Mouse (Mus musculus) layer of hippocampus, adult 6 months (tissue): ENCODE data around the gene Smc4. TPM values are rescaled to one million over a fixed set of nuclear protein-coding genes. Genes with fewer than 3 reads are reported as not detected.

Source experiments
- long read RNA-seq, 2 experiments: library from polyadenylated mRNA; unstranded; transcript quantifications; one replicate each; pipeline ENCODE4 v2.0.0; 2019 to 2020
- microRNA-seq: library from miRNA; unstranded; fragments of <30 nt; microRNA quantifications from one replicate; pipeline ENCODE4 v1.2.0, GENCODE M21; 2020
- polyA plus RNA-seq: library from polyadenylated mRNA; unstranded; fragments of <200 nt; fragmentation: Nextera tagmentation; gene quantifications from 2 replicates; pipeline ENCODE4 v1.2.3, GENCODE M21; 2021

Smc4 gene
- 5.8 and 7.2 TPM in 2 replicates for polyA plus RNA-seq
- long read RNA-seq, experiment 1, partial matches to known transcripts: 16 of 16 reads
- long read RNA-seq, experiment 1, other reads (novel, unspliced or antisense): 0 of 16 reads
- long read RNA-seq, experiment 2, full-length matches to known transcripts: 3 of 22 reads
- long read RNA-seq, experiment 2, partial matches to known transcripts: 19 of 22 reads
- long read RNA-seq, experiment 2, other reads (novel, unspliced or antisense): 0 of 22 reads

GRCm38 (mm10) chr3:69004437-69005337, at the start of gene Smc4, which contains the start of gene Ift80:
Gene Smc4, plus strand, starts transcription at chr3:69004738.
Gene Ift80, minus strand, starts transcription at chr3:69004570.

GRCm38 (mm10) chr3:69044645-69045399, 40.3 kb downstream of the Smc4 start, which contains the start of gene Trim59:
Gene Trim59, minus strand, starts transcription at chr3:69044755.

Small RNA genes within 50 kb of the gene (microRNA-seq; reads per million reads assigned to microRNA genes)
- gene Mir15b: 665 reads per million, percentile 78 among the genes with 10 or more reads in this experiment
- gene Mir16-2: 39.1 reads per million, percentile 49 among the genes with 10 or more reads in this experiment

Other genes with a start within 250 kb of the Smc4 start
- 1.7 and 2.8 TPM in 2 replicates for gene 1110032F04Rik, start 135.2 kb upstream of the Smc4 start, polyA plus RNA-seq
- gene Ift80, start 168 bp upstream of the Smc4 start, polyA plus RNA-seq: 4.1 and 6.4 TPM in 2 replicates
- gene Trim59, start 40.0 kb downstream of the Smc4 start, polyA plus RNA-seq: 8.6 and 10.2 TPM in 2 replicates
- 8.0 and 10.4 TPM in 2 replicates for gene Kpna4, start 122.4 kb downstream of the Smc4 start, polyA plus RNA-seq
- gene Arl14, start 217.7 kb downstream of the Smc4 start, polyA plus RNA-seq: not detected in 2 replicates